ENCODE assay signal across 14 mouse cellular contexts in genomic region chr5:119839616-119840368, GRCm38 (mm10). TPM values are rescaled to one million over a fixed set of nuclear protein-coding genes. Genes with fewer than 3 reads are reported as not detected.
DNase-seq lines count a peak whose midpoint lies in the region; ATAC-seq and TF ChIP-seq lines count a peak whose summit lies in the region.
"Had no signal": no experiment of that assay in that cellular context is flagged by ENCODE, and none has a peak within 500 bp of the region (broad histone marks: within the 10 kb centered on the region; RNA-seq: fewer than 3 reads in every experiment).

No protein-coding gene starts in this region.

- H3K4me3 ChIP-seq in lung, embryonic 14.5 days (ENCODE audit: low read depth, low read length): peak overlapping the region; percentile 63
- no peak overlapping the region for H3K4me3 ChIP-seq in embryonic facial prominence, embryonic 11.5 days (ENCODE audit: low read depth, low read length)
- H3K4me3 ChIP-seq in limb, embryonic 11.5 days (ENCODE audit: low read depth, low read length): peak overlapping the region; percentile 63
- H3K4me3 ChIP-seq: megakaryocyte, embryonic 14.5 days had no signal

- peaks cover 66% of the 10 kb centered on the region for H3K36me3 ChIP-seq in lung, embryonic 14.5 days (ENCODE audit: insufficient read depth)
- H3K36me3 ChIP-seq in embryonic facial prominence, embryonic 11.5 days (replicated peaks; ENCODE audit: control insufficient read depth, insufficient read depth, low read depth, low read length): no peaks in the 10 kb centered on the region
- H3K36me3 ChIP-seq in limb, embryonic 11.5 days (ENCODE audit: control insufficient read depth, insufficient read depth, low read length): 0 out of 2 replicates have a peak, but pooled peaks cover 2% of the 10 kb centered on the region

- H3K4me1 ChIP-seq in lung, embryonic 14.5 days (ENCODE audit: insufficient read depth): peaks cover 4% of the 10 kb centered on the region; the same call in 1 of the 2 replicates
- no peaks in the 10 kb centered on the region for H3K4me1 ChIP-seq in embryonic facial prominence, embryonic 11.5 days (ENCODE audit: control insufficient read depth, insufficient read depth, low read length)
- peaks cover 7% of the 10 kb centered on the region; the same call in 1 of the 2 replicates for H3K4me1 ChIP-seq in limb, embryonic 11.5 days (ENCODE audit: control insufficient read depth, insufficient read depth, low read length)

- H3K9ac ChIP-seq in lung, embryonic 14.5 days: peak overlapping the region; percentile 98
- no peak overlapping the region for H3K9ac ChIP-seq in embryonic facial prominence, embryonic 11.5 days (replicated peaks; ENCODE audit: low read length)
- peak overlapping the region; percentile 86 for H3K9ac ChIP-seq in limb, embryonic 11.5 days (ENCODE audit: low read length)

- WGBS in lung, embryonic 14.5 days: under 1% methylated on average over 34 of the region's 34 CpGs
- under 1% methylated on average over 34 of the region's 34 CpGs for WGBS in embryonic facial prominence, embryonic 11.5 days
- under 1% methylated on average over 34 of the region's 34 CpGs for WGBS in limb, embryonic 11.5 days

- ATAC-seq in lung, embryonic 14.5 days (ENCODE audit: insufficient read depth): no peak
- ATAC-seq in embryonic facial prominence, embryonic 11.5 days (replicated peaks; ENCODE audit: insufficient number of reproducible peaks, low FRiP score, low TSS enrichment, low read depth): no peak
- no peak for ATAC-seq in limb, embryonic 11.5 days (ENCODE audit: insufficient number of reproducible peaks, low FRiP score, low TSS enrichment, low read depth)
- ATAC-seq in megakaryocyte progenitor cell, adult 5-6 weeks (replicated peaks; ENCODE audit: poor library complexity): no peak

- peak; percentile 65 for DNase-seq in lung, embryonic 14.5 days
- DNase-seq in lung, adult 18-20 months: no peak
- peak; percentile 27 for DNase-seq in ZHBTc4 (ENCODE audit: low read depth, low spot score)
- peak; percentile 24 for DNase-seq in embryonic facial prominence, embryonic 11.5 days (ENCODE audit: low spot score)
- DNase-seq in limb, embryonic 11.5 days (ENCODE audit: low spot score): peak; percentile 75
- no peak for DNase-seq in cerebellum, adult 9-10 months
- DNase-seq in kidney, postnatal 14 days: no peak
- DNase-seq: adrenal gland, adult 2 months; thymus, postnatal 25 days had no signal

- TF ChIP-seq CTCF in lung, embryonic 14.5 days (IDR thresholded peaks at IDR 0.05; ENCODE audit: low read depth): no peak

- H3K4me2 ChIP-seq in lung, embryonic 14.5 days: peak overlapping the region; percentile 84
- no peak overlapping the region for H3K4me2 ChIP-seq in embryonic facial prominence, embryonic 11.5 days (ENCODE audit: low read depth, low read length)
- H3K4me2 ChIP-seq in limb, embryonic 11.5 days (ENCODE audit: low read depth, severe bottlenecking): peak overlapping the region; percentile 60

- H3K27me3 ChIP-seq in lung, embryonic 14.5 days (ENCODE audit: insufficient read depth, low read length): peaks cover 58% of the 10 kb centered on the region
- peaks cover 82% of the 10 kb centered on the region for H3K27me3 ChIP-seq in embryonic facial prominence, embryonic 11.5 days (ENCODE audit: control insufficient read depth, insufficient read depth, low read length)
- peaks cover 69% of the 10 kb centered on the region for H3K27me3 ChIP-seq in limb, embryonic 11.5 days (ENCODE audit: control insufficient read depth, insufficient read depth, low read length)

- H3K9me3 ChIP-seq in lung, embryonic 14.5 days (ENCODE audit: low read depth, low read length): no peaks in the 10 kb centered on the region
- H3K9me3 ChIP-seq in embryonic facial prominence, embryonic 11.5 days (replicated peaks; ENCODE audit: control insufficient read depth, low read length): no peaks in the 10 kb centered on the region
- H3K9me3 ChIP-seq in limb, embryonic 11.5 days (ENCODE audit: control insufficient read depth, low read length): no peaks in the 10 kb centered on the region
- H3K9me3 ChIP-seq: megakaryocyte, embryonic 14.5 days had no signal

- peak overlapping the region; percentile 97 for H3K27ac ChIP-seq in lung, embryonic 14.5 days (ENCODE audit: low read depth)
- H3K27ac ChIP-seq in embryonic facial prominence, embryonic 11.5 days (replicated peaks; ENCODE audit: low read depth, low read length): no peak overlapping the region
- peak overlapping the region; percentile 89 for H3K27ac ChIP-seq in limb, embryonic 11.5 days (replicated peaks; ENCODE audit: low read depth, low read length)

RNA-seq across cellular contexts. Expression of gene Tbx5, which starts 7.3 kb away (rescaled TPM):
- 57.7 and 59.4 TPM in 2 replicates for polyA plus RNA-seq in lung, embryonic 14.5 days (2014; fragmentation: Nextera tagmentation; extraction: Ambion mirVana)
- polyA plus RNA-seq in embryonic facial prominence, embryonic 11.5 days (2014; fragmentation: Nextera tagmentation; extraction: Ambion mirVana): 0.55 and 0.71 TPM in 2 replicates
- 34.3 and 40.5 TPM in 2 replicates for polyA plus RNA-seq in limb, embryonic 11.5 days (2014; fragmentation: Nextera tagmentation; extraction: Ambion mirVana)
- total RNA-seq in megakaryocyte progenitor cell, adult 5-6 weeks (2015): not detected in 2 replicates
- not detected in 2 replicates for total RNA-seq in megakaryocyte progenitor cell, adult 5-6 weeks (2017)
- total RNA-seq: ES-E14; hematopoietic stem cell, adult 5-6 weeks; left cerebral cortex, adult 8-10 months had no signal

Comparison
In these comparisons a context has a peak if more than half of its experiments do, and no peak if none do; other contexts are left out.
1. DNase-seq: peak in lung, embryonic 14.5 days (single experiment), ZHBTc4 (single experiment), embryonic facial prominence, embryonic 11.5 days (single experiment) and limb, embryonic 11.5 days (single experiment); none in lung, adult 18-20 months (0 of 2), cerebellum, adult 9-10 months (single experiment) and kidney, postnatal 14 days (single experiment).
2. RNA of gene Tbx5, which starts 7.3 kb away (polyA plus RNA-seq): 57.7 to 59.4 TPM in lung, embryonic 14.5 days and 34.3 to 40.5 TPM in limb, embryonic 11.5 days; 0.55 to 0.71 TPM in embryonic facial prominence, embryonic 11.5 days; every median in the first group is over 10 times any median in the second.